Mouse (Mus musculus): ENCODE data around the gene Sec23a. TPM values are rescaled to one million over a fixed set of nuclear protein-coding genes. Genes with fewer than 3 reads are reported as not detected.

The Sec23a gene
- polyA plus RNA-seq, 1 experiment = 14.4 TPM

DNA sequence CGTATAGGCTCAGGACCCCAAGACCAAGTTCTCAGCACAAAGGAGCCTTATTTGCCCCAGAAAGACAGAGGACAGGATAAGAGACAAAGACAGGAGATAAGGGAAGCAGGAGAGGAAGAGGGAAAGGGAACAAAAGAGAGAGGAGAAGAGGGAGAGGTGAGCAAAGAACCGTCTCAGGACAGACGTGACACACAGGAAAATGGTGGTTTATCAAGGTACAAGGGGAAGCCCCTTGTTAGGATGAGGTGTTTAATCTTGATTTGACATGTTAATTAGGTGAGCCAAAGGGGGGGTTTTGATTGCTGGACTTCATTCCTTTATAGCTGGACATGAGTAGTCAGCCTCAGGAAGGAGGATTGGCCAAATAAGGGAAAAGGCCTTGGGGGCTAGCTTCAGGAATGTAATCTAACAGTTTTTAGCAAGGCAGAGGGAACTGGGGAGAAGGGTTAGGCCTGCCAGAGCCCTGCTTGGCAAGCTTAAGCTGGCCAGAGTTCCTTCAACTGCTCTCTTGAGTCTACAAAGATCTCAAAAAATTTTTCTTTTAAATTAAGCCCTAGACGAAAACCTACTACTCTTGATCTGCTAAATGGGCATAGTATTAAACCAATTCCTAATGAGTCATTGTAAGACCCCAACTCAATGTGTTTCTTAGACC, 43.5 kb upstream of the Sec23a start:
- Histone ChIP-seq H3K4me3 (ENCODE audit: insufficient read depth, poor library complexity, severe bottlenecking) (no peak overlapping the region), H3K27me3 (ENCODE audit: control insufficient read depth, insufficient read depth, insufficient read length) (no peaks in the 10 kb centered on the region), H3K79me3 (ENCODE audit: low read depth) (peaks cover 88% of the 10 kb centered on the region), H3K36me3 (ENCODE audit: control insufficient read depth, insufficient read depth) (peaks cover 52% of the 10 kb centered on the region), H3ac (ENCODE audit: control insufficient read depth, insufficient read length, low read depth) (no peak overlapping the region), H3K79me2 (ENCODE audit: control insufficient read depth, insufficient read depth) (peaks cover 100% of the 10 kb centered on the region)
- TF ChIP-seq FOSL1 (IDR thresholded peaks at IDR 0.05; ENCODE audit: insufficient read depth, low read length, poor library complexity, severe bottlenecking) (no peak), MYOG (IDR thresholded peaks at IDR 0.05; ENCODE audit: control insufficient read depth, extremely low read depth, insufficient read length) (no peak), USF1 (IDR thresholded peaks at IDR 0.05; ENCODE audit: low read depth) (no peak), CTCF (IDR thresholded peaks at IDR 0.05; ENCODE audit: control insufficient read depth, insufficient read depth, insufficient read length) (no peak), MAX (IDR thresholded peaks at IDR 0.05) (no peak), CEBPB (IDR thresholded peaks at IDR 0.05; ENCODE audit: low read depth) (no peak), MYOD1 (IDR thresholded peaks at IDR 0.05; ENCODE audit: control insufficient read depth, insufficient read length, low read depth) (no peak)

DNA sequence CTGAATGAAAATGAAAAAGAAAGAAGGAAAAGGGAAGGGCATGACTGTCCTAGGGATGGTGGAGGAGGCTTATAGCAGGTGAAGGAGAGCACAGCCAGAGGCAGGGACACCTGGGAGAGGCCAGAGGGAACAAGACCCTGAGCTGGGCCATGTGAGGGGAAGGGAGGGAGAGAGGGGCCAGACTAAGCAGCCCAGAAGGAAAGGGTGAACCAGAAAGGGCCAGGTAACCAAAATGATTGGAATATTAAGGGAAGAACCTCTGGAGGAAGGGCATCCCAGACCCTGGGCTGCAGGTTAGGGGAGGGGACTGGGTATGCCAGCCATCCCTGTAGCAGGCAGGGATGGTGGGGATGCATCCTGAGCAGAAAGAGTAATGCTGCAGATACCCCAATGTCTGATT, 42.2 kb upstream of the Sec23a start:
- Histone ChIP-seq H3ac (ENCODE audit: control insufficient read depth, insufficient read length, low read depth) (no peak overlapping the region), H3K27me3 (ENCODE audit: control insufficient read depth, insufficient read depth, insufficient read length) (no peaks in the 10 kb centered on the region), H3K79me3 (ENCODE audit: low read depth) (peaks cover 81% of the 10 kb centered on the region), H3K36me3 (ENCODE audit: control insufficient read depth, insufficient read depth) (peaks cover 50% of the 10 kb centered on the region), H3K79me2 (ENCODE audit: control insufficient read depth, insufficient read depth) (peaks cover 100% of the 10 kb centered on the region), H3K4me3 (ENCODE audit: insufficient read depth, poor library complexity, severe bottlenecking) (no peak overlapping the region)
- TF ChIP-seq USF1 (IDR thresholded peaks at IDR 0.05; ENCODE audit: low read depth) (no peak), MYOD1 (IDR thresholded peaks at IDR 0.05; ENCODE audit: control insufficient read depth, insufficient read length, low read depth) (no peak), CTCF (IDR thresholded peaks at IDR 0.05; ENCODE audit: control insufficient read depth, insufficient read depth, insufficient read length) (no peak), FOSL1 (IDR thresholded peaks at IDR 0.05; ENCODE audit: insufficient read depth, low read length, poor library complexity, severe bottlenecking) (no peak), MAX (IDR thresholded peaks at IDR 0.05) (no peak), MYOG (IDR thresholded peaks at IDR 0.05; ENCODE audit: control insufficient read depth, extremely low read depth, insufficient read length) (no peak), CEBPB (IDR thresholded peaks at IDR 0.05; ENCODE audit: low read depth) (no peak)

DNA sequence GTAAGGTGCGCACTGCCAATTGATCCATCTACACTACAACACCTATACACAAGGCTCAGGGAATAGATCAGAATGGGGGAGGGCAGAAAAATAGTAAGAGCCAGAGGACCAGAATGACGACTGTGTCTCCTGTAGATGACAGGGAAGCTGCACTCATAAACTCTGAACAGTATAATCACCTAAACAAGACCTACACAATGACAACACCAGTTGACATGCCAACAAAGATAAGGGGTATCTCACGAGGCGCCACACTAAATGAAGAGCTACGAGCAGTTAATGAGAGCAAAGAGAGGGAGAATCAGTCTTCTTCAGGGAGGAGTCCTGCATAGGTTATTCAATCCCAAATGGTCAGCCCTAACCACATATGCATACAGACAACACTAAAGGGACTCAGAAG, 41.3 kb upstream of the Sec23a start:
- Histone ChIP-seq H3K79me3 (ENCODE audit: low read depth) (peaks cover 76% of the 10 kb centered on the region), H3ac (ENCODE audit: control insufficient read depth, insufficient read length, low read depth) (no peak overlapping the region), H3K36me3 (ENCODE audit: control insufficient read depth, insufficient read depth) (peaks cover 47% of the 10 kb centered on the region), H3K79me2 (ENCODE audit: control insufficient read depth, insufficient read depth) (peaks cover 98% of the 10 kb centered on the region), H3K27me3 (ENCODE audit: control insufficient read depth, insufficient read depth, insufficient read length) (no peaks in the 10 kb centered on the region), H3K4me3 (ENCODE audit: insufficient read depth, poor library complexity, severe bottlenecking) (no peak overlapping the region)
- TF ChIP-seq CTCF (IDR thresholded peaks at IDR 0.05; ENCODE audit: control insufficient read depth, insufficient read depth, insufficient read length) (no peak), MYOD1 (IDR thresholded peaks at IDR 0.05; ENCODE audit: control insufficient read depth, insufficient read length, low read depth) (no peak), FOSL1 (IDR thresholded peaks at IDR 0.05; ENCODE audit: insufficient read depth, low read length, poor library complexity, severe bottlenecking) (no peak), MYOG (IDR thresholded peaks at IDR 0.05; ENCODE audit: control insufficient read depth, extremely low read depth, insufficient read length) (no peak), MAX (IDR thresholded peaks at IDR 0.05) (no peak), CEBPB (IDR thresholded peaks at IDR 0.05; ENCODE audit: low read depth) (no peak), USF1 (IDR thresholded peaks at IDR 0.05; ENCODE audit: low read depth) (no peak)

DNA sequence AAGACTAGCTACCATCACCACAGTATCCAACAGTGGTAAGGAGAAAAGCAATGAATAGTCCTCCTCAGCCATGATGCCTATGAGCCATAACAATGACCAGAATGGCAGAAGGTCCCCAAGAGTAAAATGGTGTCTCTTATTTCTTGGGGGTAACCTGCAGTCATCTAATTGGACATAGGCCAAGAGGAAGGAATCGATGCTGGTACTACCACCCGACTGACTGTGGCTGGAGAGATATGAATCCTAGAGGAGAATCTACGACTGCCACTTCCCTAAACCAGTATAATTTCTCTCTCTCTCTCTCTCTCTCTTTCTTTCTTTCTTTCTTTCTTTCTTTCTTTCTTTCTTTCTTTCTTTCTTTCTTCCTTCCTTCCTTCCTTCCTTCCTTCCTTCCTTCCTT, 40.7 kb upstream of the Sec23a start:
- H3K4me3 ChIP-seq (ENCODE audit: insufficient read depth, poor library complexity, severe bottlenecking) = no peak overlapping the region
- TF ChIP-seq CEBPB (IDR thresholded peaks at IDR 0.05; ENCODE audit: low read depth) (no peak), MYOG (IDR thresholded peaks at IDR 0.05; ENCODE audit: control insufficient read depth, extremely low read depth, insufficient read length) (no peak), MAX (IDR thresholded peaks at IDR 0.05) (no peak), USF1 (IDR thresholded peaks at IDR 0.05; ENCODE audit: low read depth) (no peak), CTCF (IDR thresholded peaks at IDR 0.05; ENCODE audit: control insufficient read depth, insufficient read depth, insufficient read length) (no peak)
- H3K79me2 ChIP-seq (ENCODE audit: control insufficient read depth, insufficient read depth) = peaks cover 91% of the 10 kb centered on the region
- H3K79me3 ChIP-seq (ENCODE audit: low read depth) = peaks cover 71% of the 10 kb centered on the region
- no peaks in the 10 kb centered on the region for H3K27me3 ChIP-seq (ENCODE audit: control insufficient read depth, insufficient read depth, insufficient read length)
- H3K36me3 ChIP-seq (ENCODE audit: control insufficient read depth, insufficient read depth) = peaks cover 52% of the 10 kb centered on the region
- H3ac ChIP-seq (ENCODE audit: control insufficient read depth, insufficient read length, low read depth) = no peak overlapping the region

DNA sequence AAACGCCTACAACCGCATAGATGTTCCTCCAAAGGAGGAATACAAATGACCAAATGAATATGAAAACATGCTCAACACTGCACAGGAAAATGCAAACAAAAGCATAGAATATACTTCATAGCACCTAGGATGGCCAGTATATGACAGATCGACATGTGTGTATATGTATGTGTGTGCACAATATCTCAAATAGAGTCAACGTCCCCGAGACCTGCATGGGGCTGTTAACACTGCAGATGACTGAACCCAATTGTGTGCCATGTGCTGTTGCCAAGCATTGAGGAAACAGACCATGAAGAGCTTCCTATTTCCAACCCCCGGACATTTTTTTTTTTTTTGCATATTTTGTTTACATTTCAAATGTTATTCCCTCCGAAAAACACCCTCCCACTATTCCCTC, 29.0 kb upstream of the Sec23a start:
- TF ChIP-seq MAX (IDR thresholded peaks at IDR 0.05) = peak; percentile 14
- no peak for TF ChIP-seq FOSL1 (IDR thresholded peaks at IDR 0.05; ENCODE audit: insufficient read depth, low read length, poor library complexity, severe bottlenecking)
- TF ChIP-seq CEBPB (IDR thresholded peaks at IDR 0.05; ENCODE audit: low read depth) = no peak
- TF ChIP-seq USF1 (IDR thresholded peaks at IDR 0.05; ENCODE audit: low read depth) = no peak
- Histone ChIP-seq H3K27me3 (ENCODE audit: control insufficient read depth, insufficient read depth, insufficient read length) (no peaks in the 10 kb centered on the region), H3K79me2 (ENCODE audit: control insufficient read depth, insufficient read depth) (no peaks in the 10 kb centered on the region), H3K36me3 (ENCODE audit: control insufficient read depth, insufficient read depth) (peaks cover 31% of the 10 kb centered on the region), H3ac (ENCODE audit: control insufficient read depth, insufficient read length, low read depth) (no peak overlapping the region), H3K79me3 (ENCODE audit: low read depth) (no peaks in the 10 kb centered on the region), H3K4me3 (ENCODE audit: insufficient read depth, poor library complexity, severe bottlenecking) (no peak overlapping the region)
